39 mouse cellular contexts compared by ENCODE assay signal in genomic region chr11:58324614-58325229, GRCm38 (mm10). TPM values are rescaled to one million over a fixed set of nuclear protein-coding genes. Genes with fewer than 3 reads are reported as not detected.
A peak's percentile ranks its signal among the peaks of the same experiment; 100 is the strongest.
DNase-seq lines count a peak whose midpoint lies in the region; ATAC-seq lines count a peak whose summit lies in the region.
"Had no signal": no experiment of that assay in that cellular context is flagged by ENCODE, and none has a peak within 500 bp of the region (broad histone marks: within the 10 kb centered on the region; RNA-seq: fewer than 3 reads in every experiment).

No protein-coding gene starts in this region.

- H3K9ac ChIP-seq in midbrain, embryonic 15.5 days: no peak overlapping the region
- peak overlapping the region; percentile 43; the same call in 1 of the 2 replicates for H3K9ac ChIP-seq in liver, embryonic 13.5 days
- no peak overlapping the region for H3K9ac ChIP-seq in forebrain, embryonic 12.5 days
- H3K9ac ChIP-seq: neural tube, embryonic 12.5 days had no signal

- no peaks in the 10 kb centered on the region for H3K9me3 ChIP-seq in midbrain, embryonic 10.5 days (replicated peaks)
- no peaks in the 10 kb centered on the region for H3K9me3 ChIP-seq in midbrain, embryonic 15.5 days
- H3K9me3 ChIP-seq in erythroblast, embryonic 14.5 days (ENCODE audit: control insufficient read depth, low read length): peaks cover 4% of the 10 kb centered on the region; the same call in 1 of the 2 replicates
- H3K9me3 ChIP-seq in liver, embryonic 13.5 days (replicated peaks): no peaks in the 10 kb centered on the region
- no peaks in the 10 kb centered on the region for H3K9me3 ChIP-seq in forebrain, embryonic 12.5 days
- H3K9me3 ChIP-seq: neural tube, embryonic 12.5 days had no signal

- peaks cover 23% of the 10 kb centered on the region for H3K36me3 ChIP-seq in midbrain, embryonic 10.5 days
- 0 out of 2 replicates have a peak, but pooled peaks cover 6% of the 10 kb centered on the region for H3K36me3 ChIP-seq in midbrain, embryonic 15.5 days (replicated peaks)
- peaks cover 69% of the 10 kb centered on the region for H3K36me3 ChIP-seq in erythroblast, embryonic 14.5 days (ENCODE audit: control insufficient read depth)
- peaks cover 43% of the 10 kb centered on the region for H3K36me3 ChIP-seq in liver, embryonic 13.5 days
- peaks cover 13% of the 10 kb centered on the region for H3K36me3 ChIP-seq in forebrain, embryonic 12.5 days (replicated peaks)

- no peak for ATAC-seq in midbrain, embryonic 15.5 days (replicated peaks)
- no peak for ATAC-seq in liver, embryonic 13.5 days (ENCODE audit: low read depth)
- ATAC-seq in megakaryocyte progenitor cell, adult 5-6 weeks (replicated peaks; ENCODE audit: poor library complexity): peak; percentile 15; the same call in 1 of the 2 replicates
- no peak for ATAC-seq in forebrain, embryonic 12.5 days (ENCODE audit: low FRiP score)
- ATAC-seq: activated CD4-positive, CD25-positive, alpha-beta regulatory T cell, adult 4 months; CD4-positive, CD25-positive, alpha-beta regulatory T cell, adult 4 months; forebrain, embryonic 16.5 days; hindbrain, embryonic 16.5 days had no signal

- no peak overlapping the region for H3K27ac ChIP-seq in midbrain, embryonic 10.5 days (replicated peaks)
- H3K27ac ChIP-seq in midbrain, embryonic 15.5 days: no peak overlapping the region
- peak overlapping the region; percentile 99 for H3K27ac ChIP-seq in liver, embryonic 13.5 days
- no peak overlapping the region for H3K27ac ChIP-seq in forebrain, embryonic 12.5 days
- H3K27ac ChIP-seq: macrophage had no signal

- 88% methylated on average over 3 of the region's 3 CpGs for WGBS in midbrain, embryonic 10.5 days
- WGBS in midbrain, embryonic 15.5 days: 91% methylated on average over 3 of the region's 3 CpGs
- 27% methylated on average over 3 of the region's 3 CpGs for WGBS in liver, embryonic 13.5 days (ENCODE audit: insufficient replicate concordance)
- 88% methylated on average over 3 of the region's 3 CpGs for WGBS in forebrain, embryonic 12.5 days

- no peak for DNase-seq in midbrain, embryonic 10.5 days (ENCODE audit: low spot score)
- peak; percentile 38 for DNase-seq in liver, embryonic 13.5 days
- no peak for DNase-seq in kidney, postnatal 4 days
- no peak for DNase-seq in adrenal gland, postnatal 4 days (ENCODE audit: low spot score in 2 of 2)
- DNase-seq: adrenal gland, adult 2 months; cerebellum, adult 11 months; cerebellum, postnatal 10 days; gastrocnemius, adult 2 months; gastrocnemius, postnatal 36 days; heart, postnatal 14 days; layer of hippocampus, postnatal 36 days; lung, adult 18-20 months; lung, postnatal 10 days; right cerebral cortex, adult 18-20 months; thymus, adult 2 months; thymus, postnatal 36 days had no signal

- no peaks in the 10 kb centered on the region for H3K27me3 ChIP-seq in midbrain, embryonic 10.5 days (ENCODE audit: low read depth, poor library complexity, severe bottlenecking)
- H3K27me3 ChIP-seq in midbrain, embryonic 15.5 days (replicated peaks): no peaks in the 10 kb centered on the region
- H3K27me3 ChIP-seq in erythroblast, embryonic 14.5 days (ENCODE audit: control insufficient read depth): no peaks in the 10 kb centered on the region
- H3K27me3 ChIP-seq in liver, embryonic 13.5 days: no peaks in the 10 kb centered on the region
- no peaks in the 10 kb centered on the region for H3K27me3 ChIP-seq in forebrain, embryonic 12.5 days
- H3K27me3 ChIP-seq: limb, embryonic 12.5 days; neural tube, embryonic 12.5 days had no signal

- H3K4me2 ChIP-seq in midbrain, embryonic 15.5 days: no peak overlapping the region
- H3K4me2 ChIP-seq in liver, embryonic 13.5 days: peak overlapping the region; percentile 92
- H3K4me2 ChIP-seq in forebrain, embryonic 12.5 days: no peak overlapping the region

- H3K4me1 ChIP-seq in midbrain, embryonic 10.5 days: peaks cover 36% of the 10 kb centered on the region
- H3K4me1 ChIP-seq in midbrain, embryonic 15.5 days: peaks cover 38% of the 10 kb centered on the region
- peaks cover 78% of the 10 kb centered on the region for H3K4me1 ChIP-seq in erythroblast, embryonic 14.5 days (ENCODE audit: control insufficient read depth)
- peaks cover 77% of the 10 kb centered on the region for H3K4me1 ChIP-seq in liver, embryonic 13.5 days (replicated peaks)
- H3K4me1 ChIP-seq in forebrain, embryonic 12.5 days: peaks cover 36% of the 10 kb centered on the region

- 0 out of 2 replicates have a peak overlapping the region, but pooled peaks have one; percentile 2 for H3K4me3 ChIP-seq in midbrain, embryonic 10.5 days
- no peak overlapping the region for H3K4me3 ChIP-seq in midbrain, embryonic 15.5 days
- peak overlapping the region; percentile 44 for H3K4me3 ChIP-seq in erythroblast, embryonic 14.5 days (replicated peaks)
- 0 out of 2 replicates have a peak overlapping the region, but pooled peaks have one; percentile 1 for H3K4me3 ChIP-seq in liver, embryonic 13.5 days (replicated peaks)
- H3K4me3 ChIP-seq in forebrain, embryonic 12.5 days (replicated peaks): no peak overlapping the region

RNA-seq across cellular contexts. Expression of gene Zfp672, which starts 5.4 kb away (rescaled TPM):
- polyA plus RNA-seq in midbrain, embryonic 10.5 days (2016; fragmentation: Nextera tagmentation; extraction: Ambion mirVana): 25.1 and 29.2 TPM in 2 replicates
- polyA plus RNA-seq in midbrain, embryonic 15.5 days (2015; fragmentation: Nextera tagmentation; extraction: Ambion mirVana): 40.6 and 42.7 TPM in 2 replicates
- polyA plus RNA-seq in erythroblast, embryonic 14.5 days (2012): 1.8 and 2.6 TPM in 2 replicates
- 40.5 and 47.7 TPM in 2 replicates for polyA plus RNA-seq in liver, embryonic 13.5 days (2015; fragmentation: Nextera tagmentation; extraction: Ambion mirVana)
- total RNA-seq in megakaryocyte progenitor cell, adult 5-6 weeks (2015): 31.0 and 31.6 TPM in 2 replicates
- total RNA-seq in megakaryocyte progenitor cell, adult 5-6 weeks (2017): 23.2 and 26.4 TPM in 2 replicates
- 10 to 100 TPM; 45.8 to 49.7 TPM for total RNA-seq in adrenal gland, postnatal 4 days (2021)
- 37.7 and 40.4 TPM in 2 replicates for polyA plus RNA-seq in forebrain, embryonic 12.5 days (2016; fragmentation: Nextera tagmentation; extraction: Ambion mirVana)

RNA-seq across cellular contexts. Expression of gene Sh3bp5l, which starts 5.8 kb away (rescaled TPM):
- 46.3 and 53.4 TPM in 2 replicates for polyA plus RNA-seq in midbrain, embryonic 10.5 days (2016; fragmentation: Nextera tagmentation; extraction: Ambion mirVana)
- polyA plus RNA-seq in midbrain, embryonic 15.5 days (2015; fragmentation: Nextera tagmentation; extraction: Ambion mirVana): 53.4 and 55.8 TPM in 2 replicates
- polyA plus RNA-seq in erythroblast, embryonic 14.5 days (2012): 3.4 and 5.6 TPM in 2 replicates
- polyA plus RNA-seq in liver, embryonic 13.5 days (2015; fragmentation: Nextera tagmentation; extraction: Ambion mirVana): 17.9 and 19.7 TPM in 2 replicates
- 2.5 and 4.1 TPM in 2 replicates for total RNA-seq in megakaryocyte progenitor cell, adult 5-6 weeks (2015)
- total RNA-seq in megakaryocyte progenitor cell, adult 5-6 weeks (2017): 12.8 and 31.6 TPM in 2 replicates
- total RNA-seq in adrenal gland, postnatal 4 days (2021): 10 to 100 TPM; 47.4 to 54.1 TPM
- 45.2 and 51.0 TPM in 2 replicates for polyA plus RNA-seq in forebrain, embryonic 12.5 days (2016; fragmentation: Nextera tagmentation; extraction: Ambion mirVana)

RNA-seq across cellular contexts. Expression of gene Zfp692, which starts 17.9 kb away (rescaled TPM):
- polyA plus RNA-seq in midbrain, embryonic 10.5 days (2016; fragmentation: Nextera tagmentation; extraction: Ambion mirVana): 25.9 and 26.8 TPM in 2 replicates
- polyA plus RNA-seq in midbrain, embryonic 15.5 days (2015; fragmentation: Nextera tagmentation; extraction: Ambion mirVana): 30.5 and 32.5 TPM in 2 replicates
- 1.1 and 1.6 TPM in 2 replicates for polyA plus RNA-seq in erythroblast, embryonic 14.5 days (2012)
- polyA plus RNA-seq in liver, embryonic 13.5 days (2015; fragmentation: Nextera tagmentation; extraction: Ambion mirVana): 12.2 and 12.6 TPM in 2 replicates
- 22.7 and 27.3 TPM in 2 replicates for total RNA-seq in megakaryocyte progenitor cell, adult 5-6 weeks (2015)
- total RNA-seq in megakaryocyte progenitor cell, adult 5-6 weeks (2017): 33.0 and 36.8 TPM in 2 replicates
- total RNA-seq in adrenal gland, postnatal 4 days (2021): 10 to 100 TPM; 13.4 to 15.0 TPM
- polyA plus RNA-seq in forebrain, embryonic 12.5 days (2016; fragmentation: Nextera tagmentation; extraction: Ambion mirVana): 29.3 and 30.1 TPM in 2 replicates

RNA-seq across cellular contexts. Expression of gene 4930438A08Rik, which starts 50.1 kb away (rescaled TPM):
- polyA plus RNA-seq in midbrain, embryonic 10.5 days (2016; fragmentation: Nextera tagmentation; extraction: Ambion mirVana): not detected in 2 replicates
- not detected in 2 replicates for polyA plus RNA-seq in midbrain, embryonic 15.5 days (2015; fragmentation: Nextera tagmentation; extraction: Ambion mirVana)
- polyA plus RNA-seq in erythroblast, embryonic 14.5 days (2012): not detected in 2 replicates
- polyA plus RNA-seq in liver, embryonic 13.5 days (2015; fragmentation: Nextera tagmentation; extraction: Ambion mirVana): 0.21 and 0.36 TPM in 2 replicates
- 5.2 and 6.5 TPM in 2 replicates for total RNA-seq in megakaryocyte progenitor cell, adult 5-6 weeks (2015)
- total RNA-seq in megakaryocyte progenitor cell, adult 5-6 weeks (2017): 6.4 and 13.3 TPM in 2 replicates
- under 1 TPM; 0.28 to 0.85 TPM for total RNA-seq in adrenal gland, postnatal 4 days (2021)
- not detected in 2 replicates for polyA plus RNA-seq in forebrain, embryonic 12.5 days (2016; fragmentation: Nextera tagmentation; extraction: Ambion mirVana)
- total RNA-seq: adrenal gland, adult 2 months; gastrocnemius, adult 2 months; gastrocnemius, postnatal 36 days; heart, adult 8-10 months; heart, postnatal 14 days; layer of hippocampus, adult 8-10 months; layer of hippocampus, postnatal 36 days; left cerebral cortex, postnatal 25 days had no signal
- polyA plus RNA-seq: activated CD4-positive, CD25-positive, alpha-beta regulatory T cell, adult 4 months; CD4-positive, CD25-positive, alpha-beta regulatory T cell, adult 4 months; forebrain, embryonic 16.5 days; heart, embryonic 14.5 days; hindbrain, embryonic 11.5 days; intestine, embryonic 14.5 days; kidney, embryonic 16.5 days; limb, embryonic 12.5 days; midbrain, embryonic 11.5 days; midbrain, postnatal 0 days had no signal

RNA-seq across cellular contexts. Expression of gene Lypd8, which starts 54.1 kb away (rescaled TPM):
- polyA plus RNA-seq in midbrain, embryonic 10.5 days (2016; fragmentation: Nextera tagmentation; extraction: Ambion mirVana): not detected in 2 replicates
- polyA plus RNA-seq in midbrain, embryonic 15.5 days (2015; fragmentation: Nextera tagmentation; extraction: Ambion mirVana): 0.31 TPM in 1 of 2 replicates, not detected in the other
- not detected in 2 replicates for polyA plus RNA-seq in erythroblast, embryonic 14.5 days (2012)
- 0.39 TPM in 1 of 2 replicates, not detected in the other for polyA plus RNA-seq in liver, embryonic 13.5 days (2015; fragmentation: Nextera tagmentation; extraction: Ambion mirVana)
- not detected in 2 replicates for total RNA-seq in megakaryocyte progenitor cell, adult 5-6 weeks (2015)
- not detected in 2 replicates for total RNA-seq in megakaryocyte progenitor cell, adult 5-6 weeks (2017)
- not detected for total RNA-seq in adrenal gland, postnatal 4 days (2021)
- not detected in 2 replicates for polyA plus RNA-seq in forebrain, embryonic 12.5 days (2016; fragmentation: Nextera tagmentation; extraction: Ambion mirVana)
- total RNA-seq: adrenal gland, adult 2 months; common myeloid progenitor, adult 5-6 weeks; gastrocnemius, adult 2 months; gastrocnemius, postnatal 36 days; heart, adult 8-10 months; heart, postnatal 14 days; left cerebral cortex, postnatal 25 days; midbrain, postnatal 0 days had no signal
- polyA plus RNA-seq: activated CD4-positive, CD25-positive, alpha-beta regulatory T cell, adult 4 months; CD4-positive, CD25-positive, alpha-beta regulatory T cell, adult 4 months; embryonic facial prominence, embryonic 14.5 days; forebrain, embryonic 16.5 days; heart, embryonic 14.5 days; hindbrain, embryonic 11.5 days; hindbrain, embryonic 16.5 days; limb, embryonic 12.5 days; macrophage; midbrain, embryonic 11.5 days; midbrain, postnatal 0 days; myocyte; neural tube, embryonic 12.5 days had no signal

Comparison
In these comparisons a context has a peak if more than half of its experiments do, and no peak if none do; other contexts are left out.
1. H3K4me3 ChIP-seq: peak in midbrain, embryonic 10.5 days (single experiment), erythroblast, embryonic 14.5 days (single experiment) and liver, embryonic 13.5 days (single experiment); none in midbrain, embryonic 15.5 days (single experiment) and forebrain, embryonic 12.5 days (single experiment).